Mouse (Mus musculus) cortical plate, adult 2 months (tissue): Measurements from ENCODE around the gene Ly75. TPM values are rescaled to one million over a fixed set of nuclear protein-coding genes. Genes with fewer than 3 reads are reported as not detected.

Source experiments
- H3K27ac ChIP-seq: fragments of 200-500 bp; 2 replicates; pipeline ENCODE4 v1.5.1; 2012; ENCODE audit warnings: low read length, control low read depth, inconsistent platforms; ENCODE audit not compliant: insufficient read depth
- H3K4me1 ChIP-seq: fragments of 200-500 bp; 2 replicates; pipeline ENCODE4 v1.6.1; 2011; ENCODE audit warnings: low read length; ENCODE audit not compliant: control insufficient read depth, insufficient read depth
- H3K4me3 ChIP-seq: fragments of 200-500 bp; 2 replicates; pipeline ENCODE4 v1.5.1; 2011; ENCODE audit warnings: mild to moderate bottlenecking, low read length, control low read depth; ENCODE audit not compliant: insufficient read depth
- CTCF ChIP-seq: fragments of 200-500 bp; IDR thresholded peaks from 2 replicates; pipeline ENCODE4 v1.5.1; 2011; ENCODE audit warnings: mild to moderate bottlenecking, control low read depth, low read length; ENCODE audit not compliant: insufficient read depth; ENCODE audit errors: extremely low read depth
- POLR2A ChIP-seq: fragments of 200-500 bp; IDR thresholded peaks from 2 replicates; pipeline ENCODE4 v1.6.1; 2011; ENCODE audit warnings: mild to moderate bottlenecking, low read length, control low read depth; ENCODE audit not compliant: insufficient read depth; ENCODE audit errors: extremely low read depth
- polyA plus RNA-seq: library from polyadenylated mRNA; depleted of rRNA; stranded (reverse); fragments of >200 nt; gene quantifications from 2 replicates; pipeline ENCODE4 v1.2.3, GENCODE M21; 2012

Ly75 gene
- polyA plus RNA-seq, 1 experiment, result 0.79 TPM

GRCm38 (mm10) chr2:60337937-60338336 is 45.2 kb downstream of the Ly75 start:
- Histone ChIP-seq H3K4me3 (no peak overlapping the region), H3K27ac (no peak overlapping the region), H3K4me1 (no peaks in the 10 kb centered on the region)
- TF ChIP-seq POLR2A, result no peak
- TF ChIP-seq CTCF, result no peak

GRCm38 (mm10) chr2:60328641-60329040 is 54.5 kb downstream of the Ly75 start:
- no peak for TF ChIP-seq POLR2A
- no peak for TF ChIP-seq CTCF
- no peaks in the 10 kb centered on the region for H3K4me1 ChIP-seq
- H3K27ac ChIP-seq, result no peak overlapping the region
- no peak overlapping the region for H3K4me3 ChIP-seq

GRCm38 (mm10) chr2:60327581-60327980 is 55.5 kb downstream of the Ly75 start:
- H3K27ac ChIP-seq, result no peak overlapping the region

GRCm38 (mm10) chr2:60326948-60327347 is 56.2 kb downstream of the Ly75 start:
- H3K4me3 ChIP-seq, result no peak overlapping the region
- TF ChIP-seq POLR2A (no peak), CTCF (no peak)
- no peak overlapping the region for H3K27ac ChIP-seq
- no peaks in the 10 kb centered on the region for H3K4me1 ChIP-seq

More at GRCm38 (mm10) chr2:60327581-60327980, 55.5 kb downstream of the Ly75 start:
- Histone ChIP-seq H3K4me3 (no peak overlapping the region), H3K4me1 (no peaks in the 10 kb centered on the region)
- TF ChIP-seq CTCF (no peak), POLR2A (no peak)

- no peaks in the 10 kb centered on the region for H3K4me1 ChIP-seq
- TF ChIP-seq POLR2A (no peak), CTCF (0 out of 2 replicates have a peak, but pooled peaks have one; percentile 11)
- no peak overlapping the region for H3K27ac ChIP-seq
- H3K4me3 ChIP-seq, result no peak overlapping the region
These were observed 59.7 kb downstream of the Ly75 start for GRCm38 (mm10) chr2:60323411-60323810.

GRCm38 (mm10) chr2:60322031-60322726 is 60.9 kb downstream of the Ly75 start:
- Histone ChIP-seq H3K27ac (no peak overlapping the region), H3K4me1 (no peaks in the 10 kb centered on the region), H3K4me3 (no peak overlapping the region)
- TF ChIP-seq POLR2A, result no peak
- no peak for TF ChIP-seq CTCF

GRCm38 (mm10) chr2:60303796-60304195 is 79.3 kb downstream of the Ly75 start:
- Histone ChIP-seq H3K4me3 (no peak overlapping the region), H3K27ac (no peak overlapping the region), H3K4me1 (no peaks in the 10 kb centered on the region)
- TF ChIP-seq POLR2A (no peak), CTCF (no peak)

- Histone ChIP-seq H3K27ac (no peak overlapping the region), H3K4me1 (no peaks in the 10 kb centered on the region), H3K4me3 (no peak overlapping the region)
- TF ChIP-seq CTCF (no peak), POLR2A (no peak)
These were observed 83.8 kb downstream of the Ly75 start for GRCm38 (mm10) chr2:60299323-60299722.

- H3K4me3 ChIP-seq, result no peak overlapping the region
- H3K27ac ChIP-seq, result no peak overlapping the region
- TF ChIP-seq CTCF (no peak), POLR2A (no peak)
- H3K4me1 ChIP-seq, result no peaks in the 10 kb centered on the region
These were observed 84.8 kb downstream of the Ly75 start for GRCm38 (mm10) chr2:60298266-60298665.

- H3K27ac ChIP-seq, result no peak overlapping the region
- H3K4me3 ChIP-seq, result no peak overlapping the region
- TF ChIP-seq POLR2A (no peak), CTCF (no peak)
- H3K4me1 ChIP-seq, result no peaks in the 10 kb centered on the region
These were observed 91.7 kb downstream of the Ly75 start for GRCm38 (mm10) chr2:60291381-60291780.
